Mouse (Mus musculus) hindbrain, postnatal 0 days (tissue): ENCODE measurements around the gene Sult6b2. TPM values are rescaled to one million over a fixed set of nuclear protein-coding genes. Genes with fewer than 3 reads are reported as not detected.

ENCODE experiments used
- ATAC-seq: fragments of 200-750 bp; cut with Nextera tagmentation; 2 replicates; pipeline ENCODE4 v1.8.0; 2017; ENCODE audit warnings: mild to moderate bottlenecking, moderate TSS enrichment, moderate library complexity
- DNase-seq: peaks from one replicate; pipeline ENCODE4 v3.0.0-alpha.2; 2015; ENCODE audit warnings: low spot score
- H3K27ac ChIP-seq: fragments of 300-500 bp; sonication (generic); 2 replicates; pipeline ENCODE4 v1.5.1; 2014; ENCODE audit warnings: mild to moderate bottlenecking
- H3K27me3 ChIP-seq: fragments of 300-500 bp; sonication (generic); 2 replicates; pipeline ENCODE4 v1.6.1; 2014; ENCODE audit warnings: low read length, mixed read lengths; ENCODE audit not compliant: insufficient read depth
- H3K36me3 ChIP-seq: fragments of 300-500 bp; sonication (generic); 2 replicates; pipeline ENCODE4 v1.6.1; 2014; ENCODE audit warnings: low read length, mixed read lengths; ENCODE audit not compliant: insufficient read depth
- H3K4me1 ChIP-seq: fragments of 300-500 bp; sonication (generic); 2 replicates; pipeline ENCODE4 v1.6.1; 2014; ENCODE audit warnings: antibody characterized with exemption, low read length, mixed read lengths; ENCODE audit not compliant: insufficient read depth
- H3K4me2 ChIP-seq: fragments of 300-500 bp; sonication (generic); 2 replicates; pipeline ENCODE4 v1.6.1; 2014; ENCODE audit warnings: low read depth, mild to moderate bottlenecking, low read length, moderate library complexity, mixed read lengths
- H3K4me3 ChIP-seq: fragments of 300-500 bp; sonication (generic); 2 replicates; pipeline ENCODE4 v1.5.1; 2014; ENCODE audit warnings: low read length
- H3K9ac ChIP-seq: fragments of 300-500 bp; sonication (generic); replicated peaks from 2 replicates; pipeline ENCODE4 v1.6.1; 2014; ENCODE audit warnings: mild to moderate bottlenecking, low read length, moderate library complexity, mixed read lengths
- H3K9me3 ChIP-seq: fragments of 300-500 bp; sonication (generic); 2 replicates; pipeline ENCODE4 v1.6.1; 2016; ENCODE audit warnings: low read length, mixed read lengths
- CTCF ChIP-seq: IDR thresholded peaks from 2 replicates; pipeline ENCODE4 v1.5.1; 2016; ENCODE audit warnings: antibody characterized with exemption, control low read depth, low read depth
- WGBS: fragments of 180-500 bp; shearing (Covaris S2); extraction: QIAGEN DNeasy Blood & Tissue Kit; methylation state at CpG from one replicate; pipeline ENCODE4 v1.1.7; 2014; 5-methylcytosine and 5-hydroxymethylcytosine counted together
- polyA plus RNA-seq: library from polyadenylated mRNA; unstranded; fragments of >200 nt; fragmentation: Nextera tagmentation; extraction: Ambion mirVana; gene quantifications from 2 replicates; pipeline ENCODE4 v1.2.1, GENCODE M21; 2015
- total RNA-seq: library from RNA; depleted of rRNA; stranded (reverse); fragments of >200 nt; gene quantifications from 2 replicates; pipeline ENCODE4 v1.2.3, GENCODE M21; 2014

Gene Sult6b2
- total and polyA plus RNA-seq, 2 experiments from 2014 or later = 0.28 TPM; not detected in 1

DNA sequence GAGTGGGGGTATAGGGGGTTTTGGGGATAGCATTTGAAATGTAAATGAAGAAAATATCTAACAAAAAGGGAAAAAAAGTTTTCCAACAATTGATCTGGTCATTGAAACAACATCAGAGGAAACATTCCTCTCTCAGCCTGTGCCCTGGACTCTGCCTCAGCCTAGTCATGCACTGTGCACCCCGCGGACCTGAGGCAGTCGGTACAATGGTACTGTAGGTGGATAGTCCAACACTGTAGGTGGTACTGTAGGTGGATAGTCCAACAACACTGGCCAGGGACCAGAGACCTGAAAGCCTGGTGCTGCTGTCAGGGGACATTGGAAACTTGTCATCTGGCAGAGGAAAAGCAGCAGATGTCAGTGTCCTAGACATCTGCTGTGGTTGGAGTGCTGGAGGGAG is 34.4 kb downstream of the Sult6b2 start:
- no peak for TF ChIP-seq CTCF
- no peak overlapping the region for H3K9ac ChIP-seq
- ATAC-seq = no peak

DNA sequence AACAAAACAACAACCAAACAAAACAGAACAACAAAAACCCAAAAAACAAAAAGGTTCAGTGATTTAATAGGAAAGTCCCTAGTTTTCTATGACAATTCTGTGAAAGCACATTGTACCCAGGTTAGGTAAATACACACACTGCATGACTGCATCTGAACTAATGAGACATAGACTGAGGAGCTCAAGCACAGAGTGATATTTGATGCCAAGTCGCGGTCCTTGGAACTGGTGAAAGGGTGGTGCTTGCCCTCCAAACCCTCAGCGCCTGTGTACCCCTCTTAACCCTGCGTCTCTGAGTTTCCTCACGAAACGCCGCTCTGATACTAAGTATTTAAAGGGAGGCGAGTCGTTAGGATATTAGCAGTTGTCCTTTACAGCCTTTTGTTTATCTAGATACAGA is 37.0 kb downstream of the Sult6b2 start:
- no peak for TF ChIP-seq CTCF
- DNase-seq = no peak
- Histone ChIP-seq H3K9me3 (no peaks in the 10 kb centered on the region), H3K36me3 (peaks cover 54% of the 10 kb centered on the region), H3K4me1 (no peaks in the 10 kb centered on the region), H3K27ac (no peak overlapping the region), H3K4me3 (no peak overlapping the region), H3K9ac (no peak overlapping the region), H3K27me3 (no peaks in the 10 kb centered on the region), H3K4me2 (no peak overlapping the region)
- no peak for ATAC-seq
- WGBS = 89% methylated on average over 9 of the region's 9 CpGs

More for the DNA sequence above, 34.4 kb downstream of the Sult6b2 start:
- H3K4me3 ChIP-seq = no peak overlapping the region
- WGBS = 87% methylated on average over 3 of the region's 3 CpGs
- DNase-seq = no peak
- H3K4me2 ChIP-seq = no peak overlapping the region
- H3K9me3 ChIP-seq = no peaks in the 10 kb centered on the region
- H3K36me3 ChIP-seq = peaks cover 64% of the 10 kb centered on the region
- H3K4me1 ChIP-seq = no peaks in the 10 kb centered on the region
- no peaks in the 10 kb centered on the region for H3K27me3 ChIP-seq
- no peak overlapping the region for H3K27ac ChIP-seq

DNA sequence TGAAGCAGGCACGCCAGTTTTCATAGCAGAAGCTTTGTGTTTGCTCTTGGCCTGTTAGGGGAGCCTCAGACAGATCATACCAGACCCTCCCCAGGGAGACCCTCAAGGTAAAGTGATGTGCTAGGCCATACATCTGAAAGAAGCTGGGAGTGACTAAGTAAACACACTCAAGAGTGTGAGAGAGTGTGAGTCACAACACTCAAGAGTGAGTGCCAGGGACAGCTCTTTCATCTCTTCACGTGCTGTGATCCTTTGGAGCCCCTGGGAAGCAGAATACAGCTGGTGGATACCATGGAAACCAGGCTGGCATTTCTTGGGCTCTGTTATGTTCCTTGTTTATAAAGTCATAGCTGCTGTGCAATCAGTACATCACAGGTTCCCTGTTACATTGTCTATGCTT is 39.4 kb downstream of the Sult6b2 start:
- ATAC-seq = no peak
- Histone ChIP-seq H3K27ac (no peak overlapping the region), H3K9me3 (no peaks in the 10 kb centered on the region), H3K4me3 (no peak overlapping the region), H3K4me1 (no peaks in the 10 kb centered on the region), H3K27me3 (no peaks in the 10 kb centered on the region), H3K36me3 (peaks cover 58% of the 10 kb centered on the region), H3K9ac (no peak overlapping the region), H3K4me2 (no peak overlapping the region)
- no peak for TF ChIP-seq CTCF
- no peak for DNase-seq
- 35% methylated on average over 2 of the region's 2 CpGs for WGBS

DNA sequence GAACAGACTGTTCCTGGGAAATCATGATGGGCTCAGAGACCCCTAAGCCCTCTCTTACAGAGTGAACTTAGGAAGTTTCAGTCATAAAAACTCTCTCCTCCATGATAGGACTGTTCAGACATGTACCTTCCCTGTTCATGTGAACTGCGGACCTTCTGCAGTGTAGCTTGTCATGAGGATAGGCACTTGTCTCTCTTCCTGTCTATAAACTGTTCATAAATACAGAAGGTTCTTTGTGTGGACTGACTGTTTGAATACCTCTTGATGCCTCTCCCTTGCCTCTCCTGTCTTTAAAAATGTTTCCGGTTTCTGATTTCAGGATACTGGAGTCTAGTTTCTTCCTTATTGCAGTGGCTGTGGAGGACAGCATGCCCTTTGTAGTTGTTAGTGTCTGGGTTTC is 44.7 kb downstream of the Sult6b2 start:
- no peak for TF ChIP-seq CTCF
- Histone ChIP-seq H3K4me1 (no peaks in the 10 kb centered on the region), H3K27ac (no peak overlapping the region), H3K9me3 (no peaks in the 10 kb centered on the region), H3K27me3 (no peaks in the 10 kb centered on the region), H3K36me3 (peaks cover 21% of the 10 kb centered on the region), H3K9ac (no peak overlapping the region), H3K4me2 (no peak overlapping the region), H3K4me3 (no peak overlapping the region)
- DNase-seq (no peak), ATAC-seq (no peak)
- WGBS = 98% methylated on average over 2 of the region's 2 CpGs

DNA sequence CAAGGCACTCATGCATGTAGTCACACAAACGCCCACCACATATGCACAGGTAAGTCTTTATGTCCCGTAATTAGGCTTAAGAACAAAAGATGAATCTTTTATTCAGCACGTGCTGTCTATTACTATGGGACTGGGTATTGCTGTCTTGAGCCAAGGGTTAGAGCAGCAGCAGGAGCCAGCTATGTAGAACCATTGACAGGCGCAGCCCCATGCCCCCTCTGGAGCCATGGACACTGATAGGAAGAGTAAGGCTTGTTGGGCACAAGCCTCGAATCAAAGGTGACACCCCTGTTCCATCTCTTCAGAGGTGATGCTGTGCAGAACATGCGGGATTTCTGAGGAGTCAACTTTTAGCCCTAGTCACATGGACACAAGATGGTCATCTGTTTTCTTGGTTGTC is 45.7 kb downstream of the Sult6b2 start:
- H3K27me3 ChIP-seq = no peaks in the 10 kb centered on the region
- H3K9ac ChIP-seq = no peak overlapping the region
- H3K9me3 ChIP-seq = no peaks in the 10 kb centered on the region
- no peak overlapping the region for H3K4me3 ChIP-seq
- H3K36me3 ChIP-seq = peaks cover 12% of the 10 kb centered on the region; the same call in 1 of the 2 replicates
- no peak overlapping the region for H3K27ac ChIP-seq
- no peak for ATAC-seq
- H3K4me2 ChIP-seq = no peak overlapping the region
- 95% methylated on average over 6 of the region's 6 CpGs for WGBS
- no peak for DNase-seq
- no peaks in the 10 kb centered on the region for H3K4me1 ChIP-seq
- no peak for TF ChIP-seq CTCF

DNA sequence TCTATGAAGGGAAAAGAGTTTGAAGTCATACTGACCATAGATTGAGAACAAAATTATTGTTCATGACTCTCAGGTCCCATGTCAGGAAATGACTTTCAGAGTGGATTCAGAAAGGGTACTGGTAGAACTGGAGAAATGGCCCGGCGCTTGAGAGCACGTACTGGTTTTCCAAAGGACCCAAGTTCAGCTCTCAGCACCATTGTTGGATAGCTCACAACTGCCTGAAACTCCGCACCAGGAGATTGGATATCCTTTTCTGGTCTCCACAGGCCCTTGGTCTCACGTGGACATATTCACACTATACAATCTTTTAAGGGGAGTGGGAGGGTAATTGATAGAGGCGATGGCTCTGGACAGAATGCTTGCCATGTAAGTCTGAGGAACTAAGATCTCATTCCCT is 46.3 kb downstream of the Sult6b2 start:
- no peaks in the 10 kb centered on the region for H3K4me1 ChIP-seq
- no peak for ATAC-seq
- peaks cover 12% of the 10 kb centered on the region; the same call in 1 of the 2 replicates for H3K36me3 ChIP-seq
- H3K27ac ChIP-seq = no peak overlapping the region
- no peak for TF ChIP-seq CTCF
- no peaks in the 10 kb centered on the region for H3K27me3 ChIP-seq
- peak overlapping the region; percentile 91 for H3K4me2 ChIP-seq
- no peak for DNase-seq
- peak overlapping the region; percentile 92 for H3K4me3 ChIP-seq
- WGBS = 92% methylated on average over 6 of the region's 6 CpGs
- H3K9ac ChIP-seq = no peak overlapping the region
- H3K9me3 ChIP-seq = no peaks in the 10 kb centered on the region

DNA sequence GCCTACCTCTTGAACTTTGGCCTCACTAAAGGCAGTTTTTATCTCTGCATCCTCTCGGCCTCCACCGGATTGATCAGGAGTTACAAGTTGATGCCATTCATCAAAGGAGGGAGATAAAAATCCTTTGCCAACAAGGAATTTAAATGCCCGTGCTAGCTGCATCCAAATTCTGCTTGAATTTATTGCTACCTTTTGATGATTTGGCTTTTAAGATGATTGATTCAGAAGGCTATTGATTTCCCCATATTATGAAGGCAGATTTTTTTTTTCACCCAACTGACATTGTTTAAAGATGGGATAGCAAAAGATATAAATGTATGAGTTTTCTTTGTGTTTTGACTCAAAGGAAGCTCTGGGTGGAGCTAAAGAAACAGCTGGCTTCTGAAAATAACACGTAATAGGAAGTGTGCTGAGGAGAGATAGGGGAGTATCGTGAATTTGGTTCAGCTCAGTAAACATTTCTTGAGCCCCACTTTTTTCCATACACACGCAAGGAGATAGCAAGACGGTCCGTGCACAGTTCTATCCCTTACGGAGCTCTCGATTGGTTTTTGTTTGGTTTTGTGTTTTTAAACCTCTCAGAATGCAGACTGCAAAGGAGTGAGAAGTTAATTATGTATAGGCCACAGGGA is 46.9 kb downstream of the Sult6b2 start:
- no peak for ATAC-seq
- H3K27ac ChIP-seq = peak overlapping the region; percentile 90

More for the DNA sequence above, 46.9 kb downstream of the Sult6b2 start:
- TF ChIP-seq CTCF = no peak
- Histone ChIP-seq H3K27me3 (no peaks in the 10 kb centered on the region), H3K9me3 (no peaks in the 10 kb centered on the region), H3K4me1 (no peaks in the 10 kb centered on the region), H3K36me3 (peaks cover 12% of the 10 kb centered on the region; the same call in 1 of the 2 replicates), H3K9ac (peak overlapping the region; percentile 95), H3K4me2 (peak overlapping the region; percentile 91), H3K4me3 (peak overlapping the region; percentile 92)
- DNase-seq = peak; percentile 27
- 43% methylated on average over 10 of the region's 10 CpGs for WGBS
